Mouse (Mus musculus) G1E (cell line): ENCODE measurements around the gene Sox15. TPM values are rescaled to one million over a fixed set of nuclear protein-coding genes. Genes with fewer than 3 reads are reported as not detected.

ENCODE experiments used
- ATAC-seq: 2 replicates; pipeline ENCODE4 v1.8.0; 2016; ENCODE audit warnings: mild to moderate bottlenecking; ENCODE audit not compliant: insufficient number of reproducible peaks, poor library complexity, low FRiP score, severe bottlenecking; ENCODE audit errors: extremely low read depth
- DNase-seq: peaks from one replicate; pipeline ENCODE4 v3.0.0; 2012; ENCODE audit warnings: low spot score
- H3K27me3 ChIP-seq: 2 replicates; pipeline ENCODE4 v1.6.1; 2012; ENCODE audit warnings: mild to moderate bottlenecking, low read length, inconsistent platforms; ENCODE audit not compliant: insufficient read depth
- H3K36me3 ChIP-seq: replicated peaks from 2 replicates; pipeline ENCODE3; 2012; ENCODE audit warnings: mild to moderate bottlenecking, inconsistent platforms
- H3K4me1 ChIP-seq: 2 replicates; pipeline ENCODE4 v1.6.1; 2012; ENCODE audit warnings: low read depth, low read length, inconsistent platforms, mixed read lengths; ENCODE audit not compliant: insufficient read depth
- H3K4me3 ChIP-seq: 2 replicates; pipeline ENCODE4 v1.5.1; 2012; ENCODE audit warnings: low read depth, mild to moderate bottlenecking, inconsistent platforms, low read length, moderate library complexity, mixed read lengths
- H3K9me3 ChIP-seq: replicated peaks from 2 replicates; pipeline ENCODE4 v1.6.1; 2012; ENCODE audit warnings: inconsistent platforms
- CTCF ChIP-seq: IDR thresholded peaks from 2 replicates; pipeline ENCODE4 v1.5.1; 2012; ENCODE audit warnings: low read depth, low read length, inconsistent platforms, mixed read lengths
- GATA1 ChIP-seq: IDR thresholded peaks from 2 replicates; pipeline ENCODE4 v1.6.1; 2012; ENCODE audit warnings: borderline replicate concordance, low read length, inconsistent platforms, mixed read lengths
- GATA2 ChIP-seq: IDR thresholded peaks from 2 replicates; pipeline ENCODE4 v1.6.1; 2012; ENCODE audit warnings: low read depth, low read length, inconsistent platforms, borderline replicate concordance
- POLR2AphosphoS5 ChIP-seq: IDR thresholded peaks from 2 replicates; pipeline ENCODE4 v1.6.1; 2012; ENCODE audit warnings: low read depth, low read length, inconsistent platforms; ENCODE audit not compliant: insufficient replicate concordance
- TAL1 ChIP-seq: conservative IDR thresholded peaks from 2 replicates; pipeline ENCODE4 v1.6.1; 2012; ENCODE audit warnings: low read depth, low read length, inconsistent platforms, mixed read lengths
- polyA plus RNA-seq: library from polyadenylated mRNA; stranded (reverse); fragments of >175 nt; gene quantifications from 2 replicates; pipeline ENCODE4 v1.2.3, GENCODE M21; 2012
- total RNA-seq, 2 experiments: library from RNA; stranded (forward) in 1 of 2; stranded (reverse) in 1 of 2; fragments of 200-1000 nt in 1 of 2; fragments of >200 nt in 1 of 2; fragmentation: Nextera tagmentation in 1 of 2; gene quantifications; 2 replicates each; pipeline ENCODE4 v1.2.3; 2014 to 2017

Gene Sox15
- total and polyA plus RNA-seq, 3 experiments = 0.36 TPM; not detected in 2

DNA sequence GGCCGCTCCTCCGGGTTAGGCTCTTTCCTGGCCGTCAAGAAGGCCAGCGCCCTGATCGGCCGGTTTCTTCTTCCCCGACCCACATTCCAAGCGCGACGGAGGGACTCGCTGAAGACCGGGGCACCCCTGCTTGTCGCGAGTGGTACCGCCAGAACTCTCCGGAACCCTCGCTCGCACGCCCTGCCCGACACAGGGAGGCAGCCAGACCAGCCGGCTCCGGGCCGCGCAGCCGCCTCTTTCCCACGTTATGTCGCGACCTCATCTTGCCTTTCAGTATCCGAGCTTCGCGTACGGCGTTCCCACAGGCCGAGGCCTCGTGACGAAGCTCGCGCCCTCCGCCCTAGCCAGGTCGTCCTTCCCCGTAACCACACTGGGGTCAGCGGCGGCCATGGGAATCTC is 16.6 kb downstream of the Sox15 start:
- TF ChIP-seq GATA1 = no peak
- TF ChIP-seq POLR2AphosphoS5 = no peak
- TF ChIP-seq CTCF = no peak
- TF ChIP-seq TAL1 = no peak
- no peak for TF ChIP-seq GATA2
- Histone ChIP-seq H3K4me1 (peaks cover 60% of the 10 kb centered on the region), H3K9me3 (no peaks in the 10 kb centered on the region), H3K4me3 (peak overlapping the region; percentile 100), H3K27me3 (no peaks in the 10 kb centered on the region), H3K36me3 (peaks cover 88% of the 10 kb centered on the region)
- ATAC-seq (no peak), DNase-seq (no peak)

DNA sequence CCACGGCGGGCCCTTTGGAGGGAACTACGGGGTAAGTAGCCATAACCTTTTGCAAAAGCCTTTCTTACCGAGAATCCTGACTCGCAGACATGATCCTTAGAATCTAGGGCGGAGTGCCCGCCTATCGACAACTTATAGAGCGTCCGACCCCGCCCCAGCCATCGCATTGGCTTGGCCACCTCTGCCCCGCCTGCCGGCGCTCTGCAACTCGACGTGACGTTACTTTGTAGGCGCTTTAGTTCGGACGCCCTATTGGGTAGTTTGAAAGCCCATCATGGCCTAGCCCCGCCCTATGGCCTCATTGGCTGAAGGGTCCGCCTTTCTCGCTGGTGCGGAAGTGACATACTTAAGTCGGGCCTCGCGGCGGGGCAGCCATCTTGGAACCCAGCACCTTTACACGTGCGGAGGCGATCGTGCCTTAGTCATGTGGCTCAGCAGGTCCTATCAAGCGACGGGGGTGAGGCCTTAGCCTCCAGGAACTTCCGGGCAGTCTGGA is 17.1 kb downstream of the Sox15 start, which contains the start of gene Eif4a1:
Eif4a1 (minus strand) TSS at position 213 of the 496 bp plus-strand sequence.
- DNase-seq (peak; percentile 94), ATAC-seq (peak; percentile 96)
- Histone ChIP-seq H3K4me1 (peaks cover 62% of the 10 kb centered on the region), H3K27me3 (no peaks in the 10 kb centered on the region), H3K36me3 (peaks cover 93% of the 10 kb centered on the region), H3K9me3 (no peaks in the 10 kb centered on the region), H3K4me3 (peak within 1 kb of the TSS; percentile 100)
- TF ChIP-seq CTCF (no peak), GATA2 (no peak), TAL1 (no peak), GATA1 (no peak)

DNA sequence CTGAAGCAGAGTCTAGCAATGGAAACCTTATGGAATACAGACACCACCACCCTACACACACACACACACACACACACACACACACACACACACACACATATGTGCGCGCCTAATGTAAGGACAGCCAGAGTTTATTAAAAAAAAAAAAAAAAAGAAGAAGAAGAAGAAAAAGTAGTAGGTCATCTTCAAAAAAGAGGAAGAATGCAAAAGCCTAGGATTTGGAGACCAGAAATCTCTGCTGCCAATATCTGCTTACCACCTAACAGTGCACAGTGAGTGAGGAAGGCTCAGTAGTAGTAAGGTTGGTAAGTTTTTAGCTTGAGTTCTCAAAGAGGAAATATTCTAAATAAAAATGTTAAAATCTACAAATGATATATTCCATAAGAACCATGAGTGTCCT is 24.0 kb downstream of the Sox15 start:
- H3K27me3 ChIP-seq = peaks cover 8% of the 10 kb centered on the region
- no peak for TF ChIP-seq CTCF
- no peak for TF ChIP-seq GATA1
- no peak for TF ChIP-seq POLR2AphosphoS5
- no peak for TF ChIP-seq TAL1
- no peak for TF ChIP-seq GATA2
- ATAC-seq (no peak), DNase-seq (no peak)
- H3K4me3 ChIP-seq = no peak overlapping the region; the same call in 1 of the 2 replicates
- H3K36me3 ChIP-seq = peaks cover 64% of the 10 kb centered on the region
- no peaks in the 10 kb centered on the region for H3K9me3 ChIP-seq
- H3K4me1 ChIP-seq = peaks cover 68% of the 10 kb centered on the region

DNA sequence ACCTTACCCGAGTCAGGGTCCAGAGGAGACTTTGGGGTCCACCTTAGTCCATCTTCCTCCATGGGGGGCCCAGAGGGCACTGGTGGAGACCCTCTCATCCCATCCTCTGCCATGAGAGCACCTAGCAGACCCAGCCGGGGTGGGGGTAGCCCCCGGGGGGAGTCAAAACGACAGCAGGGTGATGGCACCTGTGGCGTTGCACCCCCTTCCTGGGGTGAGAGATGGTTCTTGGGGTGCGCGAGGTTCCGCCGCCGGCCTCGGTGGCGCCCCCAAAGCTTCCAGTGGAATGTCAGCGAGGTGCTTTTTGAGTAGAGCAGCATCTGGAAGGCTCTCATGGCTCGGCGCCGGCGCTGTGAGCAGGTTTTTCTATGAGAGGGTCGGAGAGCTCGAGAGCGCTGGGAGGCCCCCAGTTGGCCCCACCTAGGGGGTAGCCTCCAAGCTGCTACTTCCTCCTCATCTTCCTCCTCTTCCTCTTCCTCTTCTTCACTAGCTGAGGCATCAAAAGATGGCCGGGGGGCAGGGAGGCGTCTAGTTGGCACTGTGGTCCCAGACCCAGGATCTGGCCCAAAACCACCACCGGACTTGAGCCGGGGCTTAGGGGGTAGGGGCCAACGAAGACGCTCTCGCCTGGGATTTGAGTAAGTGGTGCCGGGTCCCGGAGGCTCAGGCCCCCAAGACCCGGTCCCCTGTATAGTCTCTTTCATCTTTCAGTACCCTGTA is 25.2 kb downstream of the Sox15 start:
- TF ChIP-seq CTCF = no peak
- no peak for TF ChIP-seq GATA1
- no peak for TF ChIP-seq GATA2
- TF ChIP-seq TAL1 = no peak
- no peak for TF ChIP-seq POLR2AphosphoS5
- DNase-seq (no peak), ATAC-seq (no peak)
- Histone ChIP-seq H3K27me3 (peaks cover 19% of the 10 kb centered on the region), H3K9me3 (no peaks in the 10 kb centered on the region), H3K36me3 (peaks cover 53% of the 10 kb centered on the region), H3K4me3 (peak overlapping the region; percentile 85), H3K4me1 (peaks cover 67% of the 10 kb centered on the region)

DNA sequence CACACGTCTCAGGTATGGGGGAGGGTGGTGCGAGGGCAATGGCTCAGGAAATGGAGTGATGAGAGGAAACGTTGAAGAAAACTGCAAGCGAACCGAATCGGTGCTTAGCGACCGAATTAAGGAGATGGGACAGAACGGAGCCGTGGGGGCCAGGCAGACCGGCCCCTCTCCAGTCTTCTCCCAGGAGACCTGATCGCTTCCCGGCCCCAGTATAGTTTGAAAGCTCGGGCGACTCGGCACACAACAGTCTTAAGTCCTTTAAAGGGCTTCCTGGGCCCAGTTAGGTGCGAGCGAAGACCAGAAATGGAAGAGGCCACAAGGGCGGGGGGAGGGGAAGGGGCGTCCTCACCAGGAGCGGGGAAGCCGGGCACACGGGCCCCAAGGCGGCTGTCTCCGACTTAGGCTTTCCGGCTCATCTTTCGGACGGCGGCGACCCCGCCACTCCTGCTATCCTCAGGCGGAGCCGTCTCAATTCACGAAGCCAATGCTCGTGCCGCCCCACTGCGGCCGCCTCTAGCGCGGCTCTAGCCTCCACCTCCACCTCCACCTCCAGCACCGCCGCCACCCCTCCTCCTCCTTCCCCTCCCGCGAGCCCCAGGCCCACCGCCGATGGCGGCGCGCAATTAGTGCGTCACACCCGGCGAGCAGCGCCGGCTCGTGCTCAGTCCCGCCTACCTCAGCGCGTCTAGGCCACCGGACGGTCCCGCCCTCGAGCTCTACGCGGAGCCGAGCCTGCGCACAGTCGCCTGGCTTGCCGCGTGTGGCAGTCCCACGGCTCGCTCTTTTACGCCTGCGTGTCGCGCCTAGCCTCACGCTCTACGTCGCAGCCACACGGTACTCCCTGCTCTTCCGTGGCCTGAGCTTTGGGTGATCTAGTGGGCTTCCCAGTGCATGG is 26.4 kb downstream of the Sox15 start, which contains the start of gene Senp3:
Senp3 (minus strand) TSS at position 771 of the 895 bp plus-strand sequence.
- ATAC-seq (peak; percentile 85), DNase-seq (peak; percentile 92)
- Histone ChIP-seq H3K27me3 (peaks cover 31% of the 10 kb centered on the region), H3K36me3 (peaks cover 40% of the 10 kb centered on the region), H3K4me1 (peaks cover 63% of the 10 kb centered on the region), H3K4me3 (peak within 1 kb of the TSS; percentile 85), H3K9me3 (no peaks in the 10 kb centered on the region)
- TF ChIP-seq GATA1 = no peak
- TF ChIP-seq POLR2AphosphoS5 = no peak
- TF ChIP-seq GATA2 = no peak
- TF ChIP-seq CTCF = no peak
- TF ChIP-seq TAL1 = no peak

DNA sequence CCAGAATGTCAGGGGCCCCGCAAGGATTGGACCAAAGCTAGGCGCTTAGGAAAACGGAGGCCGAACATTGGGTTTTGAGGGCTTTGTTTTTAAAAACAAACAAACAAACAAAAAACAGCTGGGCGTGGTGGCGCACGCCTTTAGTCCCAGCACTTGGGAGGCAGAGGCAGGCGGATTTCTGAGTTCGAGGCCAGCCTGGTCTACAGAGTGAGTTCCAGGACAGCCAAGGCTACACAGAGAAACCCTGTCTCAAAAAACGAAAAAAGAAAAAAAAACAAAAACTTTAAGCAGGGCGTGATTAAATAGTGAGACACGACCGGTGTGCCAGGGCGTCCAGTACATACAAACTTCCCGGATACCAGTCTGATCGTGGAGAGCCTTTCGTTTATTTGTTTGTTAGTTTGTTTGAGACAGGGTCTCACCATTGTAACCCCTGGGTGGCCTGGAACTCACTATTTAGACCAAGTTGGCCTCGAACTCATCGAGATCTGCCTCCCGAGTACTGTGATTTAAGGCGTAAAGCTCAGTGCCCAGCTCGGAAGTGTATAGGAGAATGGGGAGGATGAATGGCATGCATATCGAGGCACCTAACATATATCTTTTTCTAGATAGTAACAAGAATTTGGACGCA is 27.2 kb downstream of the Sox15 start:
- TF ChIP-seq TAL1 = no peak
- TF ChIP-seq CTCF = no peak
- Histone ChIP-seq H3K27me3 (peaks cover 37% of the 10 kb centered on the region), H3K4me3 (peak overlapping the region; percentile 85), H3K9me3 (no peaks in the 10 kb centered on the region), H3K4me1 (peaks cover 60% of the 10 kb centered on the region), H3K36me3 (peaks cover 32% of the 10 kb centered on the region)
- no peak for DNase-seq
- no peak for ATAC-seq
